Mouse (Mus musculus) neural tube, embryonic 15.5 days (tissue): ENCODE measurements around the gene Sult4a1. TPM values are rescaled to one million over a fixed set of nuclear protein-coding genes. Genes with fewer than 3 reads are reported as not detected.

Experiments used
- polyA plus RNA-seq: library from polyadenylated mRNA; unstranded; fragments of >200 nt; fragmentation: Nextera tagmentation; extraction: Ambion mirVana; gene quantifications from 2 replicates; pipeline ENCODE4 v1.2.1, GENCODE M21; 2015

The Sult4a1 gene
- polyA plus RNA-seq, 1 experiment from 2014 or later = 150 TPM

Other genes with a start within 250 kb of the Sult4a1 start
- 0.82 TPM in 2 replicates for gene Efcab6, start 40.4 kb downstream of the Sult4a1 start, polyA plus RNA-seq
- gene Pnpla5, start 17.4 kb upstream of the Sult4a1 start, polyA plus RNA-seq = not detected in 2 replicates
- 5.9 and 6.6 TPM in 2 replicates for gene Pnpla3, start 62.1 kb upstream of the Sult4a1 start, polyA plus RNA-seq
- gene Samm50, start 86.5 kb upstream of the Sult4a1 start, polyA plus RNA-seq = 89.4 and 91.9 TPM in 2 replicates
- gene Parvb, start 126.3 kb upstream of the Sult4a1 start, polyA plus RNA-seq = 4.8 and 7.2 TPM in 2 replicates
- gene Parvg, start 218.3 kb upstream of the Sult4a1 start, polyA plus RNA-seq = 1.1 and 17.3 TPM in 2 replicates